Mouse (Mus musculus) neural tube, embryonic 15.5 days (tissue): Measurements from ENCODE around the gene Wee2. TPM values are rescaled to one million over a fixed set of nuclear protein-coding genes. Genes with fewer than 3 reads are reported as not detected.

Experiments used
- ATAC-seq: fragments of 200-750 bp; cut with Nextera tagmentation; 2 replicates; pipeline ENCODE4 v1.8.0; 2017; ENCODE audit warnings: mild to moderate bottlenecking, moderate TSS enrichment, moderate library complexity; ENCODE audit not compliant: low FRiP score
- H3K27ac ChIP-seq: fragments of 300-500 bp; sonication (generic); replicated peaks from 2 replicates; pipeline ENCODE4 v1.5.1; 2015; ENCODE audit warnings: mild to moderate bottlenecking, inconsistent platforms
- H3K27me3 ChIP-seq: fragments of 300-500 bp; sonication (generic); replicated peaks from 2 replicates; pipeline ENCODE4 v1.6.1; 2015; ENCODE audit warnings: inconsistent platforms
- H3K36me3 ChIP-seq: fragments of 300-500 bp; sonication (generic); 2 replicates; pipeline ENCODE4 v1.6.1; 2015; ENCODE audit warnings: inconsistent platforms
- H3K4me1 ChIP-seq: fragments of 300-500 bp; sonication (generic); 2 replicates; pipeline ENCODE4 v1.6.1; 2015; ENCODE audit warnings: inconsistent platforms
- H3K4me2 ChIP-seq: fragments of 300-500 bp; sonication (generic); 2 replicates; pipeline ENCODE4 v1.6.1; 2015; ENCODE audit warnings: inconsistent platforms, mild to moderate bottlenecking, moderate library complexity
- H3K4me3 ChIP-seq: fragments of 300-500 bp; sonication (generic); replicated peaks from 2 replicates; pipeline ENCODE4 v1.5.1; 2015; ENCODE audit warnings: mild to moderate bottlenecking, inconsistent platforms
- H3K9ac ChIP-seq: fragments of 300-500 bp; sonication (generic); replicated peaks from 2 replicates; pipeline ENCODE4 v1.6.1; 2015; ENCODE audit warnings: mild to moderate bottlenecking, inconsistent platforms
- H3K9me3 ChIP-seq: fragments of 300-500 bp; sonication (generic); replicated peaks from 2 replicates; pipeline ENCODE4 v1.6.1; 2016; ENCODE audit warnings: inconsistent platforms
- WGBS: fragments of 180-500 bp; shearing (Covaris S2); methylation state at CpG from one replicate; pipeline ENCODE4 v1.1.7; 2015; ENCODE audit warnings: mixed read lengths; 5-methylcytosine and 5-hydroxymethylcytosine counted together
- polyA plus RNA-seq: library from polyadenylated mRNA; unstranded; fragments of >200 nt; fragmentation: Nextera tagmentation; extraction: Ambion mirVana; gene quantifications from 2 replicates; pipeline ENCODE4 v1.2.1, GENCODE M21; 2015

The Wee2 gene
- polyA plus RNA-seq, 1 experiment from 2014 or later, result 0.15 TPM

GRCm38 (mm10) chr6:40482318-40482717, 43.4 kb downstream of the Wee2 start:
- Histone ChIP-seq H3K4me2 (no peak overlapping the region), H3K27me3 (no peaks in the 10 kb centered on the region), H3K4me3 (no peak overlapping the region), H3K27ac (no peak overlapping the region), H3K9ac (no peak overlapping the region), H3K4me1 (no peaks in the 10 kb centered on the region), H3K9me3 (no peaks in the 10 kb centered on the region), H3K36me3 (peaks cover 46% of the 10 kb centered on the region)
- ATAC-seq, result no peak
- WGBS, result 91% methylated on average over 5 of the region's 5 CpGs

DNA sequence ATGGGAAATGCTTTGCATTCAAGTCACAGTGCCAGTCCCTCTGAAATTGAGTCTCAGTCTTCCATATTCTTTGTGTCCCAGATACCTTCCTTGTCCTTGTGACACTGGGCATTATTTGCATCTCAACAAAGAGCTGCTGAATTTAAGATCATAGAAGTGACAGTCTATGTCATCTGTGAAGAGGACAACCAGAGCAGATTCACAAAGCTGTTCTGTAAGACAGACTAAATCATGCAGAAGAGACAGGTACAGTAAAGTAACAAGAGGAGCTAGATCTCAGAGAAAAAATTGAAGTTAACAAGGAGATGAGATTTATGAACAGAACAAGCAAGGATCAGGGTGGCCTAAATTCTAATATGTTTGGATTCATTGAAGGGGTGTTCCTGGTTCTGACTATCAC, 52.0 kb downstream of the Wee2 start, which contains the start of gene Tas2r137:
Gene Tas2r137 (plus strand): TSS at position 301 of the 400 bp plus-strand sequence.
- H3K4me3 ChIP-seq, result no peak within 1 kb of the TSS
- no peak within 1 kb of the TSS for H3K27ac ChIP-seq
- H3K4me2 ChIP-seq, result no peak within 1 kb of the TSS
- ATAC-seq, result no peak
- H3K9ac ChIP-seq, result no peak within 1 kb of the TSS
- H3K4me1 ChIP-seq, result no peaks in the 10 kb centered on the region
- no peaks in the 10 kb centered on the region for H3K27me3 ChIP-seq
- H3K9me3 ChIP-seq, result no peaks in the 10 kb centered on the region
- H3K36me3 ChIP-seq, result no peaks in the 10 kb centered on the region

- Histone ChIP-seq H3K4me2 (no peak within 1 kb of the TSS), H3K36me3 (no peaks in the 10 kb centered on the region), H3K27ac (no peak within 1 kb of the TSS), H3K27me3 (no peaks in the 10 kb centered on the region), H3K9me3 (no peaks in the 10 kb centered on the region), H3K4me1 (no peaks in the 10 kb centered on the region), H3K9ac (no peak within 1 kb of the TSS), H3K4me3 (no peak within 1 kb of the TSS)
- WGBS, result 92% methylated on average over 3 of the region's 3 CpGs
- no peak for ATAC-seq
Observed at GRCm38 (mm10) chr6:40493229-40493628, 54.3 kb downstream of the Wee2 start, which contains the start of gene Tas2r108. Tas2r108 (plus strand) TSS chr6:40493529.

Other genes starting within 250 kb of the Wee2 start
- gene Agk, start 113.9 kb upstream of the Wee2 start, polyA plus RNA-seq, result 59.8 and 60.4 TPM in 2 replicates
- gene E330009J07Rik, start 3.0 kb upstream of the Wee2 start, polyA plus RNA-seq, result 12.7 and 14.8 TPM in 2 replicates
- 96.3 and 118 TPM in 2 replicates for gene Ssbp1, start 32.3 kb downstream of the Wee2 start, polyA plus RNA-seq
- gene Tas2r137, start 52.1 kb downstream of the Wee2 start, polyA plus RNA-seq, result not detected in 2 replicates
- not detected in 2 replicates for gene Tas2r108, start 54.4 kb downstream of the Wee2 start, polyA plus RNA-seq
- not detected in 2 replicates for gene Prss37, start 80.4 kb downstream of the Wee2 start, polyA plus RNA-seq
- 0.17 and 0.37 TPM in 2 replicates for gene Olfr461, start 116.0 kb downstream of the Wee2 start, polyA plus RNA-seq
- not detected in 2 replicates for gene Olfr460, start 130.4 kb downstream of the Wee2 start, polyA plus RNA-seq
- 0.96 and 1.3 TPM in 2 replicates for gene Clec5a, start 146.7 kb downstream of the Wee2 start, polyA plus RNA-seq
- not detected in 2 replicates for gene Tas2r138, start 174.2 kb downstream of the Wee2 start, polyA plus RNA-seq
- gene Mgam, start 189.7 kb downstream of the Wee2 start, polyA plus RNA-seq, result 0.20 and 1.6 TPM in 2 replicates